In genomic region chr9:49796618-49797507, GRCm38 (mm10) we compare ENCODE assay signal across 8 mouse cellular contexts. TPM values are rescaled to one million over a fixed set of nuclear protein-coding genes. Genes with fewer than 3 reads are reported as not detected.
DNase-seq lines count a peak whose midpoint lies in the region; ATAC-seq and TF ChIP-seq lines count a peak whose summit lies in the region.

No protein-coding gene starts in this region.

- no peaks in the 10 kb centered on the region for H3K9me3 ChIP-seq in embryonic facial prominence, embryonic 12.5 days
- no peaks in the 10 kb centered on the region for H3K9me3 ChIP-seq in heart, embryonic 10.5 days
- no peaks in the 10 kb centered on the region for H3K9me3 ChIP-seq in kidney, embryonic 15.5 days (replicated peaks)
- H3K9me3 ChIP-seq in neural tube, embryonic 11.5 days (ENCODE audit: control insufficient read depth, low read length): no peaks in the 10 kb centered on the region

- no peak for TF ChIP-seq CTCF in thymus, adult 2 months (IDR thresholded peaks at IDR 0.05; ENCODE audit: borderline replicate concordance, control insufficient read depth, extremely low read depth, insufficient read depth, low read length, poor library complexity)

- WGBS in embryonic facial prominence, embryonic 12.5 days: under 1% methylated on average over 52 of the region's 52 CpGs
- WGBS in heart, embryonic 10.5 days: under 1% methylated on average over 51 of the region's 52 CpGs
- under 1% methylated on average over 51 of the region's 52 CpGs for WGBS in kidney, embryonic 15.5 days
- WGBS in neural tube, embryonic 11.5 days: under 1% methylated on average over 52 of the region's 52 CpGs
- 4% methylated on average over 52 of the region's 52 CpGs for WGBS in thymus, adult 2 months

- peak; percentile 80 for DNase-seq in layer of hippocampus, adult 11-12 months (ENCODE audit: low spot score)
- no peak for DNase-seq in layer of hippocampus, adult 9-10 months (ENCODE audit: low spot score)
- DNase-seq in heart, embryonic 10.5 days (ENCODE audit: low spot score): peak; percentile 88
- peak; percentile 61 for DNase-seq in liver
- peak; percentile 84 for DNase-seq in neural tube, embryonic 11.5 days (ENCODE audit: low spot score)
- DNase-seq in thymus, adult 2 months: peak; percentile 45

- peak overlapping the region; percentile 94 for H3K4me2 ChIP-seq in embryonic facial prominence, embryonic 12.5 days (replicated peaks)
- peak overlapping the region; percentile 94 for H3K4me2 ChIP-seq in kidney, embryonic 15.5 days
- peak overlapping the region; percentile 84 for H3K4me2 ChIP-seq in neural tube, embryonic 11.5 days (ENCODE audit: low read depth)

- TF ChIP-seq POLR2A in thymus, adult 2 months (IDR thresholded peaks at IDR 0.05; ENCODE audit: control insufficient read depth, extremely low read depth, insufficient read depth, low read length, poor library complexity): no peak

- 0 out of 2 replicates have a peak, but pooled peaks cover 6% of the 10 kb centered on the region for H3K27me3 ChIP-seq in embryonic facial prominence, embryonic 12.5 days
- no peaks in the 10 kb centered on the region for H3K27me3 ChIP-seq in heart, embryonic 10.5 days (ENCODE audit: insufficient read depth, poor library complexity, severe bottlenecking)
- H3K27me3 ChIP-seq in kidney, embryonic 15.5 days: 0 out of 2 replicates have a peak, but pooled peaks cover under 1% of the 10 kb centered on the region
- H3K27me3 ChIP-seq in neural tube, embryonic 11.5 days (ENCODE audit: control insufficient read depth, insufficient read depth, low read length): no peaks in the 10 kb centered on the region
- H3K27me3 ChIP-seq in thymus, adult 2 months (ENCODE audit: control insufficient read depth, insufficient read depth, low read length): no peaks in the 10 kb centered on the region; the same call in 1 of the 2 replicates

- ATAC-seq in embryonic facial prominence, embryonic 12.5 days (ENCODE audit: insufficient number of reproducible peaks, insufficient read depth, low FRiP score, low TSS enrichment): peak; percentile 68
- peak; percentile 88 for ATAC-seq in kidney, embryonic 15.5 days (replicated peaks; ENCODE audit: low FRiP score)
- ATAC-seq in neural tube, embryonic 11.5 days (ENCODE audit: insufficient read depth, low FRiP score, low TSS enrichment): peak; percentile 86

- H3K9ac ChIP-seq in embryonic facial prominence, embryonic 12.5 days: peak overlapping the region; percentile 67
- peak overlapping the region; percentile 68 for H3K9ac ChIP-seq in kidney, embryonic 15.5 days
- peak overlapping the region; percentile 93 for H3K9ac ChIP-seq in neural tube, embryonic 11.5 days (ENCODE audit: low read length)

- peak overlapping the region; percentile 67 for H3K4me3 ChIP-seq in embryonic facial prominence, embryonic 12.5 days
- H3K4me3 ChIP-seq in heart, embryonic 10.5 days: peak overlapping the region; percentile 70
- H3K4me3 ChIP-seq in kidney, embryonic 15.5 days (replicated peaks): peak overlapping the region; percentile 74
- peak overlapping the region; percentile 95 for H3K4me3 ChIP-seq in neural tube, embryonic 11.5 days (ENCODE audit: low read depth, low read length)
- H3K4me3 ChIP-seq in thymus, adult 2 months (ENCODE audit: control insufficient read depth, insufficient read depth, low read length): peak overlapping the region; percentile 36; the same call in 1 of the 2 replicates

- H3K4me1 ChIP-seq in embryonic facial prominence, embryonic 12.5 days: peaks cover 3% of the 10 kb centered on the region; the same call in 1 of the 2 replicates
- H3K4me1 ChIP-seq in heart, embryonic 10.5 days: peaks cover 13% of the 10 kb centered on the region
- peaks cover 31% of the 10 kb centered on the region for H3K4me1 ChIP-seq in kidney, embryonic 15.5 days
- H3K4me1 ChIP-seq in neural tube, embryonic 11.5 days (ENCODE audit: control insufficient read depth, insufficient read depth, low read length): peaks cover 6% of the 10 kb centered on the region
- peaks cover 5% of the 10 kb centered on the region; the same call in 1 of the 2 replicates for H3K4me1 ChIP-seq in thymus, adult 2 months (replicated peaks; ENCODE audit: control insufficient read depth, insufficient read depth, low read length)

- H3K36me3 ChIP-seq in embryonic facial prominence, embryonic 12.5 days: no peaks in the 10 kb centered on the region
- no peaks in the 10 kb centered on the region for H3K36me3 ChIP-seq in heart, embryonic 10.5 days
- no peaks in the 10 kb centered on the region for H3K36me3 ChIP-seq in kidney, embryonic 15.5 days
- no peaks in the 10 kb centered on the region for H3K36me3 ChIP-seq in neural tube, embryonic 11.5 days (ENCODE audit: control insufficient read depth, insufficient read depth, low read length)
- no peaks in the 10 kb centered on the region for H3K36me3 ChIP-seq in thymus, adult 2 months (ENCODE audit: control insufficient read depth, insufficient read depth, low read length)

- H3K27ac ChIP-seq in embryonic facial prominence, embryonic 12.5 days: peak overlapping the region; percentile 72
- H3K27ac ChIP-seq in heart, embryonic 10.5 days: peak overlapping the region; percentile 84
- peak overlapping the region; percentile 90 for H3K27ac ChIP-seq in kidney, embryonic 15.5 days
- H3K27ac ChIP-seq in neural tube, embryonic 11.5 days (ENCODE audit: low read depth, low read length): peak overlapping the region; percentile 85
- H3K27ac ChIP-seq in thymus, adult 2 months (ENCODE audit: control insufficient read depth, insufficient read depth, low read length): no peak overlapping the region

RNA-seq across cellular contexts. Expression of gene Ncam1, which starts 1.9 kb away (rescaled TPM):
- polyA plus RNA-seq in embryonic facial prominence, embryonic 12.5 days (2016; fragmentation: Nextera tagmentation; extraction: Ambion mirVana): 85.4 and 93.3 TPM in 2 replicates
- 29.8 and 30.0 TPM in 2 replicates for polyA plus RNA-seq in heart, embryonic 10.5 days (2016; fragmentation: Nextera tagmentation; extraction: Ambion mirVana)
- polyA plus RNA-seq in kidney, embryonic 15.5 days (2015; fragmentation: Nextera tagmentation; extraction: Ambion mirVana): 163 and 166 TPM in 2 replicates
- polyA plus RNA-seq in neural tube, embryonic 11.5 days (2014; fragmentation: Nextera tagmentation; extraction: Ambion mirVana): 163 and 193 TPM in 2 replicates
- 0.99 and 1.1 TPM in 2 replicates for polyA plus RNA-seq in thymus, adult 2 months (2012; rRNA removed)

Comparison
In these comparisons a context has a peak if more than half of its experiments do, and no peak if none do; other contexts are left out.
1. H3K4me3 ChIP-seq: peak in every context shown above with its lines; median percentile 95 in neural tube, embryonic 11.5 days; 74 in kidney, embryonic 15.5 days; 70 in heart, embryonic 10.5 days; 67 in embryonic facial prominence, embryonic 12.5 days; 36 in thymus, adult 2 months.
2. RNA of gene Ncam1, which starts 1.9 kb away (polyA plus RNA-seq): 163 to 193 TPM in neural tube, embryonic 11.5 days, 163 to 166 TPM in kidney, embryonic 15.5 days, 85.4 to 93.3 TPM in embryonic facial prominence, embryonic 12.5 days and 29.8 to 30.0 TPM in heart, embryonic 10.5 days; 0.99 to 1.1 TPM in thymus, adult 2 months; every median in the first group is over 10 times any median in the second.
3. Peak in every context shown above with its lines, with median percentiles within 50 percentile points of each other: ATAC-seq, H3K4me2 ChIP-seq and H3K9ac ChIP-seq.